Mouse (Mus musculus) thymus, adult 2 months (tissue): ENCODE results near the gene Gm37240. TPM values are rescaled to one million over a fixed set of nuclear protein-coding genes. Genes with fewer than 3 reads are reported as not detected.

ENCODE experiments used
- DNase-seq: peaks from one replicate; pipeline ENCODE4 v3.0.0; 2021
- H3K27ac ChIP-seq: fragments of 200-500 bp; 2 replicates; pipeline ENCODE4 v1.5.1; 2012; ENCODE audit warnings: low read length, control low read depth; ENCODE audit not compliant: control insufficient read depth, insufficient read depth
- H3K27me3 ChIP-seq: fragments of 200-500 bp; 2 replicates; pipeline ENCODE4 v1.6.1; 2012; ENCODE audit warnings: mild to moderate bottlenecking, low read length, moderate library complexity, mixed read lengths; ENCODE audit not compliant: control insufficient read depth, insufficient read depth
- H3K36me3 ChIP-seq: fragments of 200-500 bp; 2 replicates; pipeline ENCODE4 v1.6.1; 2012; ENCODE audit warnings: mild to moderate bottlenecking, low read length, moderate library complexity; ENCODE audit not compliant: control insufficient read depth, insufficient read depth
- H3K4me1 ChIP-seq: fragments of 200-500 bp; replicated peaks from 2 replicates; pipeline ENCODE4 v1.6.1; 2012; ENCODE audit warnings: low read length; ENCODE audit not compliant: control insufficient read depth, insufficient read depth
- H3K4me3 ChIP-seq: fragments of 200-500 bp; 2 replicates; pipeline ENCODE4 v1.5.1; 2012; ENCODE audit warnings: mild to moderate bottlenecking, low read length, control low read depth, moderate library complexity; ENCODE audit not compliant: control insufficient read depth, insufficient read depth
- CTCF ChIP-seq: fragments of 200-500 bp; IDR thresholded peaks from 2 replicates; pipeline ENCODE4 v1.5.1; 2012; ENCODE audit warnings: mild to moderate bottlenecking, control low read depth, low read length, moderate library complexity, borderline replicate concordance; ENCODE audit not compliant: control insufficient read depth, poor library complexity, insufficient read depth; ENCODE audit errors: extremely low read depth
- POLR2A ChIP-seq: fragments of 200-500 bp; IDR thresholded peaks from 2 replicates; pipeline ENCODE4 v1.6.1; 2012; ENCODE audit warnings: mild to moderate bottlenecking, low read length, control low read depth, moderate library complexity; ENCODE audit not compliant: control insufficient read depth, poor library complexity, insufficient read depth; ENCODE audit errors: extremely low read depth
- WGBS: fragments of 180-500 bp; shearing (Covaris S2); methylation state at CpG from one replicate; pipeline ENCODE4 v1.1.7; 2018; 5-methylcytosine and 5-hydroxymethylcytosine counted together
- polyA plus RNA-seq: library from polyadenylated mRNA; depleted of rRNA; stranded (reverse); fragments of >200 nt; gene quantifications from 2 replicates; pipeline ENCODE4 v1.2.3, GENCODE M21; 2012

The Gm37240 gene
- polyA plus RNA-seq, 1 experiment, result 7.0 TPM

DNA sequence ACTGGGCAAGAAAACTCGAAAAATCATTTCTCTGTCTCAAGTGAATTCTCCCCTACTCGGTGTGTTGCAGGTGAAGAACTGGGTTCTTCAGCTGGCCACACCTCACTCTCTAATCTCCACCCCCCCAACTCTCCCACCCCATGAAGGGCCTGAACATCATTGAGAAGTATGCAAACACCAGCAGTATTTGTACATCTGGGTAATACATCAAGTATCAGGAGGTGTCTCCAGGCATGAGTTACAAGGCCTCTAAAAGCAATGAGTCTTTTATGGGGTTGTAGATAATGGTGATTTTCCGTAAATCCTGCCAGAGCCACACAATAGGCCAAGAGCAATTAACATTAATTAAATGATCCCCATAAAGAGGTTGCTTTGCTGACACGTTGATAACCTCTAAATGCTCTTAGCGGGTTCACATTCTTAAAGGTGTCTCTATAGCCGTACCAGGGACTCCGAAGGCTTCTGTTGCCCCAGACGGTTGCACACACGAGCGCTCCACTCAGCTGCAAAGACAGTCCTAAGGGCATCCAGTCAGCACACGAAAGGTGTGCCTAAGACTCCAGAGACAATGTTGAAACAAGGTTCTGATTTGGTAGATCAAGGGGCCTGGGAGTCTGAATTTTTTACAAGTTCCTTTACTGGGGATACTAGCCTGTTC lies 370.4 kb downstream of the Gm37240 start:
- TF ChIP-seq CTCF (no peak), POLR2A (no peak)
- no peaks in the 10 kb centered on the region for H3K4me1 ChIP-seq
- no peaks in the 10 kb centered on the region for H3K36me3 ChIP-seq
- H3K27me3 ChIP-seq, result no peaks in the 10 kb centered on the region
- DNase-seq, result no peak
- H3K4me3 ChIP-seq, result no peak overlapping the region
- H3K27ac ChIP-seq, result no peak overlapping the region
- 95% methylated on average over 11 of the region's 11 CpGs for whole genome bisulfite sequencing

DNA sequence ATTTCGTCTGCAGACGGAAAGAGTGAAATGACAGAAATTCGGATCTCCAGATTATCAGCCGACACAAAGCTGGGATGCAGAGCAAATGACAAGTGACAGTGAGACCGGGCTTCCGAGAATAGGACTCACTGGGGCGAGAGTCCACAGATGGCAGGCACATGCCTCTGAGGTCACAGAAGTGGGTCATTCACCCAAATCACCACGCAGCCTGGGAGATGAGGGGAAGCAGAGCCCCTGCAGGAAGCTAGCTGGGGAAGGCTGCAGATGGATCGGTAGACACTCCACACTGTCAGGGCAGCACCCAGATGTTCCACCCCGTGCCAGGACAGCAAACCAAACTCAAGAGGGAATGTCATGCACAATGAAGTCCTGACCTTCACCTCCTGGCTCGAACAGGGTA lies 372.6 kb downstream of the Gm37240 start:
- H3K4me1 ChIP-seq, result no peaks in the 10 kb centered on the region
- no peaks in the 10 kb centered on the region for H3K36me3 ChIP-seq
- DNase-seq, result no peak
- TF ChIP-seq POLR2A (no peak), CTCF (no peak)
- H3K27ac ChIP-seq, result no peak overlapping the region
- H3K4me3 ChIP-seq, result no peak overlapping the region
- WGBS, result 89% methylated on average over 11 of the region's 11 CpGs
- H3K27me3 ChIP-seq, result no peaks in the 10 kb centered on the region

DNA sequence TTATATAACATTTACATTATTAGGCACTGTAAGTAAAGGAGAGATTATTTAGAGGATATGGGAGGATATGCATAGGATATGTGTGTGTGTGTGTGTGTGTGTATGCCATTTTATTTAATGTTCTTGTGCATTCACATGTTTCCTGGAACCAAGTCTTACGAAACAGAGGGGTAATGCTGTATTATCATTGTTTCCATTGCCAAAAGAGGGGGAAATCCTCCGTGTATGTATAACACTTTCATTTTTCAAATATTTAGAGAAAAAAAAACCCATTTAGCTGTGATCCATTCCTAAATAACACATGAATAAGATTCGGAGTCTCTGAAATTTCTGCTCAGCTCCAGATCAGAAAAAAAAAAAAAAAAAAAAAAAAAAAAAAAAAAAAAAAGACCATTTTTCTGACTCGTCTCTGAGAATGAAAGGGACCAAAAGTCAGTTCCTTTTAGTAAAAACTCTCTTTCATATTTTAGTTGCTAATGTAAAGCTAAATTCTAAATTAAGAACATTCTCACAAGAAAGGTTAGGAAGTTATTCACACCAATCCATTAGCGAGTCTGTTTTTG lies 378.5 kb downstream of the Gm37240 start:
- TF ChIP-seq POLR2A, result no peak
- no peak for TF ChIP-seq CTCF
- H3K27me3 ChIP-seq, result no peaks in the 10 kb centered on the region
- H3K4me1 ChIP-seq, result no peaks in the 10 kb centered on the region
- 91% methylated on average over 5 of the region's 5 CpGs for WGBS
- no peak overlapping the region for H3K4me3 ChIP-seq
- DNase-seq, result no peak
- H3K36me3 ChIP-seq, result no peaks in the 10 kb centered on the region
- H3K27ac ChIP-seq, result no peak overlapping the region

DNA sequence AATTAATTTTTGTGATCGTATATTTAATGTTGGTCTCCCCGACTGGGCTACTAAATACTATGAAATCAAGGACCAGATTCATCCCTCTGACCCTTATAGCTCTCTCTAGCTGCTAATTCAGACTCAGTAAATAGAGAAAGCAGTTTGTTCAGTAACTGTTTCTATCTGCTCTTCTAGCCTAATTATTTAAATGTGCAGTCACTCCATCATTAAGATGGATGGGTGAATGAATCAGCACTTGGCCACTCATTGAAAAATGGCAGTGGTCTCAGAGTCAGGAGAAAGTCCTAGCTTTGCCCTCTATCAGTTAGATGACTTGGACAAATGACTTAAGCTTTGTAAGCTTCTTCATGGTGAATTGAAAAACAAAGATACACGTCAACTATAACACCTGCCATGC lies 387.2 kb downstream of the Gm37240 start:
- no peaks in the 10 kb centered on the region for H3K36me3 ChIP-seq
- no peaks in the 10 kb centered on the region for H3K27me3 ChIP-seq
- no peak for TF ChIP-seq CTCF
- TF ChIP-seq POLR2A, result no peak
- no peaks in the 10 kb centered on the region for H3K4me1 ChIP-seq
- no peak overlapping the region for H3K27ac ChIP-seq
- 89% methylated on average over 3 of the region's 3 CpGs for WGBS
- DNase-seq, result no peak
- no peak overlapping the region for H3K4me3 ChIP-seq

DNA sequence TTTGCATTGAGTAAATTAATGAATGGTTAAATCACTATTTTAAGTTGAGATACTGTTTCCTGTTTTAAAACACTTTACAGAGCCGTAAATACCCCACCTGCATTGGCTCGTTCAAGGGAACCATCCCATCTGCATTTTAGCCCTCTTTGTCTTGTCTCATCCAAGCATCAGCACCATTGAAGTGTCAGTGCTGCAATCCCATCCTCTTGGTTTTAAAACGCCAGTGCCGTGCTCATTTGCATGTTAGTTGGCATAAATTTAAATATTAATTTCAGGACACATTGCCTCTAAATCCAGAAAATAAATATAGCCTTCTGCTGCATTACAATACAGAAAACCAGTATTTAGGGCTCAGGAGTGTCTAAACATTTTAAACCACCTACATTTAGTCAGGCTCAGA lies 391.2 kb downstream of the Gm37240 start:
- TF ChIP-seq CTCF, result no peak
- TF ChIP-seq POLR2A, result no peak
- 85% methylated on average over 4 of the region's 4 CpGs for WGBS
- no peak for DNase-seq

DNA sequence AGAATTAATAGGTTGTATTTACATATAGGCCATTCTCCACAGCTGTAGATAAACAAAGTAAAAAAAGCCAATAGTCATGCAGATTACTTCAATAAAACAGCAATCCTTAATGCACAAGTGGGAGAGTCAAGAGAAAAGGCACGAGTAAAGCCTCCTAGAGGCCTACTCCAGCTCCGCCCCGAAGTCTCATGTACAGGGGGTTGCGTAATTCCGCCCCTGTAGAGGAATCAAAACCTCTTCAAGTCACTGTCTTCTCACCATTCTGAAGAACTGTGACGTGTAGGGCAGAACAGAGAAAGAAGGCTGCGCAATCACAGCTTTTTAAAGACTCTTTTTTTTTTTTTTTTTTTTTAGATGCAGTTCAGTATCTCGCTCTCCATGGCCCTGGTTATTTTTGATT lies 393.5 kb downstream of the Gm37240 start:
- no peak overlapping the region for H3K27ac ChIP-seq
- H3K27me3 ChIP-seq, result no peaks in the 10 kb centered on the region
- H3K4me3 ChIP-seq, result no peak overlapping the region
- WGBS, result 90% methylated on average over 8 of the region's 8 CpGs
- no peak for DNase-seq
- no peaks in the 10 kb centered on the region for H3K4me1 ChIP-seq
- H3K36me3 ChIP-seq, result no peaks in the 10 kb centered on the region
- TF ChIP-seq CTCF (no peak), POLR2A (no peak)

More for the DNA sequence above, 391.2 kb downstream of the Gm37240 start:
- no peak overlapping the region for H3K27ac ChIP-seq
- H3K36me3 ChIP-seq, result no peaks in the 10 kb centered on the region
- H3K4me3 ChIP-seq, result no peak overlapping the region
- H3K27me3 ChIP-seq, result no peaks in the 10 kb centered on the region
- no peaks in the 10 kb centered on the region for H3K4me1 ChIP-seq
